Mouse (Mus musculus): ENCODE measurements at regions not wholly inside any gene's neighbourhood (a gene's known extent, or its start where the extent isn't known, plus 50 kb on each side); places are given as distances from the start of the nearest gene placed in this dataset.

GRCm38 (mm10) chr4:153110291-153110746, 372.3 kb downstream of the Ajap1 start:
- no peak overlapping the region for H3K9ac ChIP-seq (replicated peaks; ENCODE audit: low read length)
- no peak overlapping the region for H3K4me2 ChIP-seq (ENCODE audit: low read depth, low read length)
- H3K27ac ChIP-seq: no peak overlapping the region; the same call in 1 of the 2 replicates
- no peaks in the 10 kb centered on the region for H3K4me1 ChIP-seq (ENCODE audit: insufficient read depth, low read length)
- WGBS: 42% methylated on average over 16 of the region's 16 CpGs
- DNase-seq (ENCODE audit: low spot score) (peak; percentile 60), ATAC-seq (no peak)
- H3K36me3 ChIP-seq (ENCODE audit: insufficient read depth, low read length): no peaks in the 10 kb centered on the region
- H3K27me3 ChIP-seq (ENCODE audit: insufficient read depth, low read length): no peaks in the 10 kb centered on the region
- no peaks in the 10 kb centered on the region; the same call in 1 of the 2 replicates for H3K9me3 ChIP-seq (ENCODE audit: low read length)
- TF ChIP-seq CTCF (IDR thresholded peaks at IDR 0.05; ENCODE audit: low read depth): peak; percentile 61
- no peak overlapping the region for H3K4me3 ChIP-seq (ENCODE audit: low read length)

- Histone ChIP-seq H3K4me3 (ENCODE audit: low read length) (no peak overlapping the region), H3K4me1 (ENCODE audit: insufficient read depth, low read length) (no peaks in the 10 kb centered on the region), H3K9me3 (ENCODE audit: low read length) (no peaks in the 10 kb centered on the region), H3K27me3 (ENCODE audit: insufficient read depth, low read length) (no peaks in the 10 kb centered on the region), H3K9ac (replicated peaks; ENCODE audit: low read length) (no peak overlapping the region), H3K4me2 (ENCODE audit: low read depth, low read length) (no peak overlapping the region), H3K36me3 (ENCODE audit: insufficient read depth, low read length) (no peaks in the 10 kb centered on the region), H3K27ac (no peak overlapping the region)
- 63% methylated on average over 12 of the region's 12 CpGs for WGBS
- no peak for TF ChIP-seq CTCF (IDR thresholded peaks at IDR 0.05; ENCODE audit: low read depth)
- DNase-seq (ENCODE audit: low spot score) (peak; percentile 47), ATAC-seq (no peak)
These were observed 384.0 kb downstream of the Ajap1 start for GRCm38 (mm10) chr4:153098591-153098990.

- Histone ChIP-seq H3K4me2 (ENCODE audit: low read depth, low read length) (no peak overlapping the region), H3K9ac (replicated peaks; ENCODE audit: low read length) (no peak overlapping the region), H3K27ac (no peak overlapping the region), H3K36me3 (ENCODE audit: insufficient read depth, low read length) (no peaks in the 10 kb centered on the region), H3K27me3 (ENCODE audit: insufficient read depth, low read length) (no peaks in the 10 kb centered on the region), H3K9me3 (ENCODE audit: low read length) (no peaks in the 10 kb centered on the region), H3K4me1 (ENCODE audit: insufficient read depth, low read length) (no peaks in the 10 kb centered on the region), H3K4me3 (ENCODE audit: low read length) (no peak overlapping the region)
- 92% methylated on average over 1 of the region's 1 CpGs for WGBS
- ATAC-seq (no peak), DNase-seq (ENCODE audit: low spot score) (no peak)
- no peak for TF ChIP-seq CTCF (IDR thresholded peaks at IDR 0.05; ENCODE audit: low read depth)
These were observed 385.0 kb downstream of the Ajap1 start for GRCm38 (mm10) chr4:153097601-153098000.

GRCm38 (mm10) chr4:153093129-153093528, 389.5 kb downstream of the Ajap1 start:
- ATAC-seq (no peak), DNase-seq (ENCODE audit: low spot score) (no peak)
- no peaks in the 10 kb centered on the region for H3K9me3 ChIP-seq (ENCODE audit: low read length)
- H3K27ac ChIP-seq: no peak overlapping the region
- no peaks in the 10 kb centered on the region for H3K27me3 ChIP-seq (ENCODE audit: insufficient read depth, low read length)
- no peaks in the 10 kb centered on the region for H3K36me3 ChIP-seq (ENCODE audit: insufficient read depth, low read length)
- TF ChIP-seq CTCF (IDR thresholded peaks at IDR 0.05; ENCODE audit: low read depth): no peak
- no peak overlapping the region for H3K4me3 ChIP-seq (ENCODE audit: low read length)
- no peak overlapping the region for H3K9ac ChIP-seq (replicated peaks; ENCODE audit: low read length)
- WGBS: 76% methylated on average over 3 of the region's 3 CpGs
- H3K4me2 ChIP-seq (ENCODE audit: low read depth, low read length): no peak overlapping the region
- no peaks in the 10 kb centered on the region for H3K4me1 ChIP-seq (ENCODE audit: insufficient read depth, low read length)

- 49% methylated on average over 14 of the region's 14 CpGs for WGBS
- TF ChIP-seq CTCF (IDR thresholded peaks at IDR 0.05; ENCODE audit: low read depth): no peak
These were observed 400.4 kb downstream of the Ajap1 start for GRCm38 (mm10) chr4:153082166-153082565.

GRCm38 (mm10) chr4:153074590-153074989, 408.0 kb downstream of the Ajap1 start:
- no peak for DNase-seq (ENCODE audit: low spot score)
- Histone ChIP-seq H3K4me1 (ENCODE audit: insufficient read depth, low read length) (peaks cover 6% of the 10 kb centered on the region; the same call in 1 of the 2 replicates), H3K9me3 (ENCODE audit: low read length) (no peaks in the 10 kb centered on the region), H3K9ac (replicated peaks; ENCODE audit: low read length) (no peak overlapping the region), H3K36me3 (ENCODE audit: insufficient read depth, low read length) (no peaks in the 10 kb centered on the region), H3K4me3 (ENCODE audit: low read length) (no peak overlapping the region), H3K27ac (no peak overlapping the region), H3K27me3 (ENCODE audit: insufficient read depth, low read length) (no peaks in the 10 kb centered on the region), H3K4me2 (ENCODE audit: low read depth, low read length) (no peak overlapping the region)
- WGBS: 91% methylated on average over 3 of the region's 3 CpGs
- no peak for ATAC-seq
- no peak for TF ChIP-seq CTCF (IDR thresholded peaks at IDR 0.05; ENCODE audit: low read depth)

More at GRCm38 (mm10) chr4:153082166-153082565, 400.4 kb downstream of the Ajap1 start:
- Histone ChIP-seq H3K9me3 (ENCODE audit: low read length) (no peaks in the 10 kb centered on the region), H3K4me2 (ENCODE audit: low read depth, low read length) (no peak overlapping the region), H3K27ac (no peak overlapping the region), H3K9ac (replicated peaks; ENCODE audit: low read length) (no peak overlapping the region), H3K4me3 (ENCODE audit: low read length) (no peak overlapping the region), H3K36me3 (ENCODE audit: insufficient read depth, low read length) (no peaks in the 10 kb centered on the region), H3K4me1 (ENCODE audit: insufficient read depth, low read length) (0 out of 2 replicates have a peak, but pooled peaks cover 3% of the 10 kb centered on the region), H3K27me3 (ENCODE audit: insufficient read depth, low read length) (no peaks in the 10 kb centered on the region)
- DNase-seq (ENCODE audit: low spot score) (no peak), ATAC-seq (no peak)

- Histone ChIP-seq H3K27me3 (ENCODE audit: insufficient read depth, low read length) (no peaks in the 10 kb centered on the region), H3K9ac (replicated peaks; ENCODE audit: low read length) (no peak overlapping the region; the same call in 1 of the 2 replicates), H3K27ac (no peak overlapping the region), H3K4me1 (ENCODE audit: insufficient read depth, low read length) (peaks cover 6% of the 10 kb centered on the region; the same call in 1 of the 2 replicates), H3K36me3 (ENCODE audit: insufficient read depth, low read length) (no peaks in the 10 kb centered on the region), H3K9me3 (ENCODE audit: low read length) (no peaks in the 10 kb centered on the region), H3K4me3 (ENCODE audit: low read length) (no peak overlapping the region), H3K4me2 (ENCODE audit: low read depth, low read length) (no peak overlapping the region)
- WGBS: 46% methylated on average over 15 of the region's 15 CpGs
- peak; percentile 71 for DNase-seq (ENCODE audit: low spot score)
- ATAC-seq: peak; percentile 27; the same call in 1 of the 2 replicates
- no peak for TF ChIP-seq CTCF (IDR thresholded peaks at IDR 0.05; ENCODE audit: low read depth)
These were observed 412.3 kb downstream of the Ajap1 start for GRCm38 (mm10) chr4:153070190-153070745.
